Mouse (Mus musculus): Measurements from ENCODE around the gene Slc1a1. TPM values are rescaled to one million over a fixed set of nuclear protein-coding genes. Genes with fewer than 3 reads are reported as not detected.

The Slc1a1 gene
- polyA plus RNA-seq, 1 experiment from 2014 or later = 13.2 TPM

DNA sequence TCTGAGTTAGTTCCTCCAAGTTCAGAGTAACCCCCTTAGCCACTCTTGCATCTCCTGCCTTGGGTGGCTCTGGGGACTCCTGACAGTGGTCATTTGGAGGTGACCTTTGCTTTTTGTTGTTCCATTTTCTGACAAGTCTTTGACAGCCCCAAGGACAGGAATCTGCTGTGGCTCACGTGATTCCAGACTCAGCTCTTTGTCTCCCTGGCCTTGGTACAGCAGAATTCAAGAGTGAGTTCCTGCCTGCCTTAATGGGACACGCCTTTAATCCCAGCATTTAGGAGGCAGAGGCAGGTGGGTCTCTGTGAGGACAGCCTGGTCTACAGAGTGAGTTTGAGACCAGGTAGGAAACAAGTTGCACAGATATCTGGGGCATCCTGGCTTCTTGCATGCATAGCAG is 3.9 kb downstream of the Slc1a1 start:
- DNase-seq (ENCODE audit: low spot score) (no peak), ATAC-seq (no peak)
- no peak overlapping the region for H3K27ac ChIP-seq (ENCODE audit: low read length)
- H3K4me1 ChIP-seq (ENCODE audit: insufficient read depth, low read depth, low read length) = peaks cover 8% of the 10 kb centered on the region; the same call in 1 of the 2 replicates
- no peak overlapping the region for H3K9ac ChIP-seq (replicated peaks; ENCODE audit: low read depth)
- no peaks in the 10 kb centered on the region for H3K27me3 ChIP-seq (replicated peaks; ENCODE audit: insufficient read depth, low read length)
- H3K4me2 ChIP-seq (replicated peaks; ENCODE audit: low read depth, low read length) = no peak overlapping the region
- 77% methylated on average over 2 of the region's 2 CpGs for WGBS
- TF ChIP-seq CTCF (IDR thresholded peaks at IDR 0.05) (no peak), EP300 (IDR thresholded peaks at IDR 0.05) (no peak)
- H3K4me3 ChIP-seq (ENCODE audit: low read depth, low read length) = no peak overlapping the region
- no peaks in the 10 kb centered on the region for H3K36me3 ChIP-seq (ENCODE audit: insufficient read depth, low read length)
- H3K9me3 ChIP-seq (ENCODE audit: low read length) = no peaks in the 10 kb centered on the region

DNA sequence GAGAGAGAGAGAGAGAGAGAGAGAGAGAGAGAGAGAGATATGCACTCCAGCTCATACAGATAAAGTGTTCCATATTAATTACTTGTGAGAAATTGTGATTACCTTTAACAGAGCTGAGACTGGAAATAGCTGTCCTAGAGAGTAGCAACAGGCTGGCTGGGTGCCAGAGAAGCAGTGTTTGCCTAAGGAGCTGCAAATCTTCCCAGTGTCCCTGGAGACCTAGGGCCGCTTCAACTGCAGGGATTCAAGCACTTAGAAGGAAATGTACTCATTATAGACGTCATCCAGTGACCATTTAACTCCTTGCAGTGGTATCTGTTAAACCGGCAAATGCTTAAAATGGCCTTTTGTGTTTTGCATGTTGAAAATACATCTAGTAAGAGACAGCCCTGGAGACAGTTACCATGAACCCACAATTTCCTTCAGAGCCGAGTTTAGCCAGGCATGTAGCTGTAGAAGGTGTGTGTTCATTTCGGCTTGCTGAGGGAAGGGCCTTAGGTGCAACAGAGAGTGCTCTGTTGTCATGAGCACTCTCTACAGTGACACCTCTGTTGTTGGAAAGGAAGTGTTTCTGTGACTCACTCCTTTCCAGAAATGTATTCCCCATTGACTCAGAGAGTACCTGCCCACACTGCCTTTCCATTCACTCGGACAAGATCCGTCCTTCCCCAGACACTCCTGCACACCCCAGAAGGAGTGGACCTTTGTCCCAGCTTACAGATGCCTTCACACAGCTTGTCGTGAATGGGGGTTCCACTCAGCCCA is 10.3 kb downstream of the Slc1a1 start:
- Histone ChIP-seq H3K27ac (ENCODE audit: low read length) (no peak overlapping the region), H3K4me2 (replicated peaks; ENCODE audit: low read depth, low read length) (no peak overlapping the region), H3K36me3 (ENCODE audit: insufficient read depth, low read length) (no peaks in the 10 kb centered on the region), H3K4me1 (ENCODE audit: insufficient read depth, low read depth, low read length) (no peaks in the 10 kb centered on the region), H3K9ac (replicated peaks; ENCODE audit: low read depth) (no peak overlapping the region), H3K9me3 (ENCODE audit: low read length) (no peaks in the 10 kb centered on the region), H3K27me3 (replicated peaks; ENCODE audit: insufficient read depth, low read length) (no peaks in the 10 kb centered on the region), H3K4me3 (ENCODE audit: low read depth, low read length) (no peak overlapping the region)
- ATAC-seq = no peak
- TF ChIP-seq CTCF (IDR thresholded peaks at IDR 0.05) (no peak), EP300 (IDR thresholded peaks at IDR 0.05) (no peak)
- peak; percentile 47 for DNase-seq (ENCODE audit: low spot score)
- WGBS = 43% methylated on average over 8 of the region's 8 CpGs

DNA sequence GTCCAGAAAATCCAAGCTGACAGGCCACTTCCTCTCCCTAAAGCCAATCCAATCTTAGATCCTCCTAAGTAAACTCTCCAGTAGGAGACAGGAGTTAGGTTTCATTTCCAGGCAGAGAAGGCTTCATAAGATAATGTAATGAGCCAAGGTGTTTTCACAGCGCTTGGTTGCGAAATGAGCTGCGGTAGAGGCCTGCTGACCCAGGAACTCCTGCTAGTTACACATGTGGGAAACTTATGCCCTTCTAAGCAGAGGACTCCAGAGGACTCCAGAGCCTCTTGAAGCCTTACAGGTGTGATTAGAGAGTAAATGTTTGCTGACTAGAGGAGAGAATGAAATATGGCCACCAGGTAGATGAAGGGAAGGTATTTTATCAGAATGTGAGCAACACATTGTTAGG is 15.7 kb downstream of the Slc1a1 start:
- ATAC-seq (peak; percentile 96), DNase-seq (ENCODE audit: low spot score) (peak; percentile 86)
- H3K9me3 ChIP-seq (ENCODE audit: low read length) = no peaks in the 10 kb centered on the region
- no peak overlapping the region for H3K4me2 ChIP-seq (replicated peaks; ENCODE audit: low read depth, low read length)
- H3K36me3 ChIP-seq (ENCODE audit: insufficient read depth, low read length) = no peaks in the 10 kb centered on the region
- peak; percentile 47 for TF ChIP-seq EP300 (IDR thresholded peaks at IDR 0.05)
- TF ChIP-seq CTCF (IDR thresholded peaks at IDR 0.05) = no peak
- H3K27me3 ChIP-seq (replicated peaks; ENCODE audit: insufficient read depth, low read length) = no peaks in the 10 kb centered on the region
- 0 out of 2 replicates have a peak overlapping the region, but pooled peaks have one; percentile 20 for H3K27ac ChIP-seq (ENCODE audit: low read length)
- no peaks in the 10 kb centered on the region for H3K4me1 ChIP-seq (ENCODE audit: insufficient read depth, low read depth, low read length)
- 62% methylated on average over 3 of the region's 3 CpGs for WGBS
- H3K4me3 ChIP-seq (ENCODE audit: low read depth, low read length) = no peak overlapping the region
- H3K9ac ChIP-seq (replicated peaks; ENCODE audit: low read depth) = no peak overlapping the region

DNA sequence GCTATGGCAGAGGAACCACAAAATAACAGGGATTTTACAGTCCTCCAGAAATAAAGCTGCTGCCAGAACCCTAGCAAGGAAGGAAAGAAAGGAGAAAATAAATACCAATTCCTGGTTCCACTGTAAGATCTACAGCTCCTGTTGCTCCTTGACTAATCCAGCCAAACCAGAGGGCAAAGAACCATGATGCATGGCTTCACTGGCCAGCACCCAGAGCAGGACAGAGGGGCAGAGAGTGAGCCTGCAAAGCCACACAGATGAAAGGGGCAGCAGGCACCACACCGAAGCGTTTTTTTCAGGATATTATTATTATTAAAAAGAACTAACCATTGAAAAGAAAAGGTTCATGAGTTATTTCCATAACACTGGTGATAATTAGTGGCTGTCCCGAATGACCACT is 17.2 kb downstream of the Slc1a1 start:
- Histone ChIP-seq H3K4me2 (replicated peaks; ENCODE audit: low read depth, low read length) (no peak overlapping the region), H3K27ac (ENCODE audit: low read length) (no peak overlapping the region), H3K4me3 (ENCODE audit: low read depth, low read length) (no peak overlapping the region), H3K27me3 (replicated peaks; ENCODE audit: insufficient read depth, low read length) (no peaks in the 10 kb centered on the region), H3K9ac (replicated peaks; ENCODE audit: low read depth) (no peak overlapping the region), H3K9me3 (ENCODE audit: low read length) (no peaks in the 10 kb centered on the region), H3K4me1 (ENCODE audit: insufficient read depth, low read depth, low read length) (no peaks in the 10 kb centered on the region), H3K36me3 (ENCODE audit: insufficient read depth, low read length) (no peaks in the 10 kb centered on the region)
- TF ChIP-seq EP300 (IDR thresholded peaks at IDR 0.05) = no peak
- no peak for TF ChIP-seq CTCF (IDR thresholded peaks at IDR 0.05)
- 84% methylated on average over 3 of the region's 3 CpGs for WGBS
- DNase-seq (ENCODE audit: low spot score) = no peak
- no peak for ATAC-seq

DNA sequence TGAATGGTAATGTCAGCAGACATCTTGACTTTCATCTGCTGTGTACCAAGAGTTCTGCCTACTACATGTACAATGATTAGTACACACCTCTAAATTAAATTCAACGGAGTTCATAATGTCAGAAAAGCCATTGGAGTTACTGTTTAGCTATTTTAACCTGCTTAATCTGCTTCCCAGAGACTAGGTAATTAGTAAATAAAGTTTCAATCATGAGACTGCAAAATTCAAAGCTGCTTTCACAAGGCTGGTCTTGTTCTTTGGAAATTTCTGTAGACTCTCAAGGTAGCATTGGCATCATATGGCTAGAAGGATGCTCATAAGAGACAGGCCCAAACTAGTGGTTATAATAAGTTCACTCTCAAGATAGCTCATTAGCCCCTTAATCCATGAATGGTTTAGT is 20.0 kb downstream of the Slc1a1 start:
- H3K9me3 ChIP-seq (ENCODE audit: low read length) = no peaks in the 10 kb centered on the region
- DNase-seq (ENCODE audit: low spot score) = no peak
- no peak for TF ChIP-seq CTCF (IDR thresholded peaks at IDR 0.05)
- TF ChIP-seq EP300 (IDR thresholded peaks at IDR 0.05) = no peak
- no peak overlapping the region for H3K27ac ChIP-seq (ENCODE audit: low read length)
- H3K4me3 ChIP-seq (ENCODE audit: low read depth, low read length) = no peak overlapping the region
- H3K4me2 ChIP-seq (replicated peaks; ENCODE audit: low read depth, low read length) = no peak overlapping the region
- H3K4me1 ChIP-seq (ENCODE audit: insufficient read depth, low read depth, low read length) = no peaks in the 10 kb centered on the region
- no peaks in the 10 kb centered on the region for H3K27me3 ChIP-seq (replicated peaks; ENCODE audit: insufficient read depth, low read length)
- no peaks in the 10 kb centered on the region for H3K36me3 ChIP-seq (ENCODE audit: insufficient read depth, low read length)
- 75% methylated on average over 1 of the region's 1 CpGs for WGBS
- no peak overlapping the region for H3K9ac ChIP-seq (replicated peaks; ENCODE audit: low read depth)
- ATAC-seq = no peak

DNA sequence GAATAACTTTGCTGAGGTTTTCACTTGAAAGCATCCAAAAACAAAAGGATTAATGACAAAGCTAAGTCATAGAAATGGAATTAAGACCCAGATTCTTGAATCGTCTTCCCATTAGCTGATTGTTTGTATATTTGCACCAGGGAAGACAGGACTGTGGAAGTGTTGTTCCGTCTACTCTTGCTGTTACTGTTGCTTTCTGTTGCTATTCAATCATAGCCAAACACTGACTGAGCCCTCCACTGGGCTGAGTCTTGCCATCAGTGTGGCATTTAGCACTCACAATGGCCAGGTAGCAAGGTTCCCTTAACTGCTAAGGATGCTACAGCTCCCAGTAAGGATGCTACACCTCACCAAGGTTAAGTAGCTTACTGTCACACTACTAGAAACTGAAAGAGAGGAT is 25.4 kb downstream of the Slc1a1 start:
- H3K4me2 ChIP-seq (replicated peaks; ENCODE audit: low read depth, low read length) = no peak overlapping the region
- no peak for DNase-seq (ENCODE audit: low spot score)
- TF ChIP-seq EP300 (IDR thresholded peaks at IDR 0.05) (no peak), CTCF (IDR thresholded peaks at IDR 0.05) (no peak)
- H3K36me3 ChIP-seq (ENCODE audit: insufficient read depth, low read length) = no peaks in the 10 kb centered on the region
- no peak overlapping the region for H3K27ac ChIP-seq (ENCODE audit: low read length)
- no peaks in the 10 kb centered on the region for H3K27me3 ChIP-seq (replicated peaks; ENCODE audit: insufficient read depth, low read length)
- H3K9me3 ChIP-seq (ENCODE audit: low read length) = no peaks in the 10 kb centered on the region
- H3K9ac ChIP-seq (replicated peaks; ENCODE audit: low read depth) = no peak overlapping the region
- WGBS = 84% methylated on average over 2 of the region's 2 CpGs
- H3K4me1 ChIP-seq (ENCODE audit: insufficient read depth, low read depth, low read length) = no peaks in the 10 kb centered on the region
- no peak for ATAC-seq
- no peak overlapping the region for H3K4me3 ChIP-seq (ENCODE audit: low read depth, low read length)

All from lung, postnatal 0 days (tissue).